Mouse (Mus musculus) frontal cortex, postnatal 10 days (tissue): ENCODE measurements around the gene Prpf6.

Experiments
- DNase-seq, 2 experiments: peaks; one replicate each; pipeline ENCODE4 v3.0.0; 2022; ENCODE audit warnings: low spot score in 2 of 2, mixed read lengths in 1 of 2

Prpf6 gene

DNA sequence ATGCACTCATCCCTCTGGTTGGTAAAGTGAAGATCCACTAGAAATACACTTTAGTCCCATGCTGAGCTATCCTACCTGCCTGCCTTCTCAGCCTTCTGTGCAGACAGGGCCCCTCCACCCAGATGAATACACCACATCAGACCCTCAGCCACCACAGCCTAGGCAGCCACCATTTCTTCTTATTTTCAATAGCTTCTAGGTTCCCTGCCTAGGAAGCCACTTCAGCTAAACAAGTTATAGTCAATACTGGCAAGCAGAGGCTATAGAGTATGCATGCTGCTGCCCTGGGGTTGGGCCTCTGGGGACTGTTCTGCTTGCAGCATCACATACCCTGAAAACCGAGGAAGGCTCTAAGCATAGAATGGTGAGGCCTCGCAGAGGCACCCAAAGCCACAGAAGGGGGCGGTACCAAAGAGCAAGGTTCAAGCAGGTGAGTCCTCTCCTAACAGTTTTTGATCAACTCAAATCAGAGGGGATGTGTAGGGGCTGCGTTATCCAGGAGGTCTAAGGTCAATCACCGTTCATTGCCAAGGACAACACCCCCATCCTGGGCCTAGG, at the start of gene Prpf6:
Gene Prpf6, plus strand, starts transcription at position 341 of the 558 bp plus-strand sequence.
- no peak for DNase-seq

GRCm38 (mm10) chr2:181546142-181546541, 45.5 kb upstream of the Prpf6 start:
- DNase-seq: no peak

- no peak for DNase-seq
Observed at GRCm38 (mm10) chr2:181548227-181548626, 43.4 kb upstream of the Prpf6 start.

- no peak for DNase-seq
Observed at GRCm38 (mm10) chr2:181548682-181549081, 43.0 kb upstream of the Prpf6 start.

DNA sequence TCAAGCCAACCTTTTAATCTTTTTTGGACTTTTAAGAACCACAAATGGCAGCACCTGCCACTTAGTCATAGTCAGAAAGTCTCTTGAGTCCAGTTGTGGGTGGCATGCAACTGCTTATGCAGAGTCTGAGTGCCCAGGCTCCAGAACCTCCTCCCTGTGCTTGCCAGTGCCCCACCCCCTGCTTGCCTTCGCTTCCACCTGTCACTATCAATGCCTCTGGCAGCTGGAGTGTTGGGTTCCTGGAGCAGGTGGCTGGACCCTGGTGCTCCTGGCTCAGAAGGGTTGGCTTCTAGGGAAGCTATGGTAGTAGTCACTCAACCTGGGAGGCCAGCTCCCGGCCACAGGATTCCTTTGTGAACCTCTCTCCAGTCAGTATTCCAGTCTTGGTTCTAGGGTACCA, 41.4 kb upstream of the Prpf6 start:
- DNase-seq: no peak

- DNase-seq: no peak
Observed at GRCm38 (mm10) chr2:181553772-181554171, 37.9 kb upstream of the Prpf6 start.

DNA sequence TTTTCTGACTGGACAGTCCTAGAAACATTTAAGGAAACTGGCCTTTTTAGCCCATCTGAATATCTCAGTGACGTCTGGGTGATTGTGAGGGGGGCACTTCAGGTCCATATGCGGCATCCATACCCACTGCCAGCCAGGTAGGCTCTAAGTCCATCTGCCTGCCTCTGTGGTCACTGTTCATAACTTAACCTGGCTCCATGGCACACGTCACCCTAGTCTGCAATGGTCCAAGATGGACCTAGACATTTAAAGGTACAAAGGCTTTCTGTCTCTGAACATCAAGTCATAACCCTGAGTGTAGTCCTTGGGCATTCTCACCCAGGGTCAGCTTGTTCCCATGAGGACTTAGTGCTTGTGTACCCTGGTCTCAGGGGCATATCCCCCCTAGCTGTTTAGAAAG, 24.3 kb upstream of the Prpf6 start:
- DNase-seq: no peak

DNA sequence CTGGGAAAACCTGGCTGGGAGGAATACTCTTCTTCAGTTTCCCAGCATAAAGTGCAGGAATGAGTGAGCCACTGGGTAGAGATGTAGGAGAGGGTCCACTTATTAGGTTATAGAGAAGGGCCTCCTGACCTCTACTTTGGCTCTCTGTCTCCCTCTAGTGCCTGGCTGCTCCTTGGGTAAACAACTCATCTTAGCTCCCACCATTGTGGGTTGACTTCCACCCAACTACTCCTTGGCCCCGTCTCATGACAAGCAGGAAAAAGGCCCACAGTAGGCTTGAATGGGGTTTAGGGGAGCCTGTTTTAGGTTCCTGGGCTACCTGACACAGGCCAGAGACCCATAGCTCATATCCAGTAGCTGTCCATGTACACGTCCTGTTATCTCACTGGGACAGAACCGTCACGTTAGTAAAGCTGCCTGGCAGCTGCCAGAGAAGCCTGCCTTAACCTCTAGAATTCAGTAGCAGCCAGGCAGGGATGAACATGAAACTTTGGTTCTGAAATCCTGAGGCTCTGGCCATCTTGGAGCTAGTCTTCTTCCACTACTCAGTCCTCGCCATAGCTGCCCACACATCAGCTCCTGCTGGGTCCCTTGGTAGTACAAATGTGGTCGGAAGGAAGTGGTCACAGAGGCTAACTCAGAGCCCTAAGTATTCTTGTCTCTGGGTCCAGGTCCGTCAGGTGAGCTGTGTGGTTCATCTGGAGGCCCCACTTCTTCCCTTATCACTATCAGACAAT, 23.2 kb upstream of the Prpf6 start:
- DNase-seq: no peak

DNA sequence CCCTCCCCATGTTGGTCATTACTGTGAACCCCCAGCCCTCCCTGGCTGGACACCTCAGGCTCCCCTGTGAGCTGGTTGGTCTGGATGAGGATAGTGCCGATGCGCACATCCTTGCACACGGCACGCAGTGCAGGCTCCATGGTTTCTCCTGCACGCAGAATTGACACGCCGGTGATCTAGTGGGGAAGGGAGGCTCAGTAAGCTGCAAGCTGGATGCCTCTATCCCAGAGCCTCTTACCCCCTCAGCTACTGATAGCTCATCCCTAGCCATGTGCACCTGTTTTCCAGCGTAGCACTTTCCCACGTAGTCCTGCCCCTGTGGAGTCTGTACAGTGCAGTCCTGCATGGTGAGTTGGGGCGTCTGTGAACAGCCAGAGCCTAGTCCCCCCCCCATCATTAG, 21.8 kb upstream of the Prpf6 start:
- DNase-seq: no peak

DNA sequence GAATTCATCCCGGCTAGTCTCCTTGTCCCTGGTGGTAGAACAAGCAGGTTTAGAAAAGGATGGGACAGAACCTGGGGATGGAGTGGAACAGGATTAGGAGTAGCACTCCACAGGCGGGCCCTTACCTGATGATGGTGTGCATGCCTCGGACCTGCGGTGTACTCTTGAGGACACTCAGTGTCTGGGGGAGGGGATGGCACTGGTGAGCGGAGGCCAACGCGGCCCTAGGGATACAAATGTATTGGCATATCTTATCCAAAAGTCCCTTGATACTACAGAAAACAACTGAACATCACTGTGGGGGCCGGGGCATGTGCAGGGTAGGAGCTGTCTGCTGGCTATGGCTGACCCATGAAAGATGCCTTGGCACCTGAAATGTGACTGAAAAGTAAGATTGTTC, 21.3 kb upstream of the Prpf6 start:
- DNase-seq: no peak

- peak in 1 of 2 experiments; percentile 6 for DNase-seq
Observed at GRCm38 (mm10) chr2:181570921-181571595, 20.6 kb upstream of the Prpf6 start.

GRCm38 (mm10) chr2:181571941-181572670, 19.6 kb upstream of the Prpf6 start:
- peak in 1 of 2 experiments; percentile 5 for DNase-seq

DNA sequence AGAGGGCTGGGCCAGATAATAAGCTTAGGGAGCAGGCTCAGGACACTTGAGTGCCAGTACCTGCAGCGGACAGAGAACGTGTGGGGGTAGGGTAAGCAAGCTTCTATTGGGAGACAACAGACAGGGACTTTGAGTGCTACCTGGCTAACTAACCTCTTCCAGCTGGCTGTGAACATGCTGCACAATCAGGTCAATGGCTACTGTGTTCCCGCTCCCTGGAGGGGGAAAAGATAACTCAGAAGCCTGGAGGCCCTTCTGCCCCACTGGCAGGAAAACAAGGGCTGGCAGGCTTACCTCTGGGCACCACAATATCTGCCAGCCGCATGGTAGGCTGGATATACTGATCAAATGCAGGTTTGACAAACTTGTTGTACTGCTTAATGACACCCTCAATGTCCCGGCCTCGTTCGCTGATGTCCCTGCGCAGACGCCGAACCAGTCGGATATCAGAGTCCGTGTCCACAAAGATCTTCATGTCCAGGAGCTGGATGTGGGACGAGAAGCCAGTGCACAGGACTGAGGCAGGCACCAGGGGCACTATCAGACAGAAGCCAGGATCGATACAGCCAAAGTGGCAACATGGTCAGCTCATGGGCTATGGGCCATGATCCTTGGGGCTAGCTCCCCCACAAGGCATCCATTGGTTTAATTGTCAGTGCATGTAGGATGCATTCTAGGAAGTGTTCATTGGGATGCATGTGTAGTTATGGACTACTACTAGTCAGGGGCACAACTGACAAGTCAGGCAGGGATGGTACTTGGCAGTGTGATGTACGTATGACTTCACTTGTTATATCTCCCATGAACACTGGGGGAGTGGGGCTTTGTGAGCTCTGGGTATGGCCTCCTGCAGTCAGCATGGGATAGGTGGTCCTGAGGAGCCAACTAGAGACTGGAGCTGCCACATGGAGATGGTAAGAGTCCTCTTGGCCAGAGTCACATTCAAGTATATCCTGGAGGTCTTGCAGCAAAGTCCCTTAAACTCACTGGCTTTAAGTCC, 18.4 kb upstream of the Prpf6 start:
- DNase-seq: no peak

DNA sequence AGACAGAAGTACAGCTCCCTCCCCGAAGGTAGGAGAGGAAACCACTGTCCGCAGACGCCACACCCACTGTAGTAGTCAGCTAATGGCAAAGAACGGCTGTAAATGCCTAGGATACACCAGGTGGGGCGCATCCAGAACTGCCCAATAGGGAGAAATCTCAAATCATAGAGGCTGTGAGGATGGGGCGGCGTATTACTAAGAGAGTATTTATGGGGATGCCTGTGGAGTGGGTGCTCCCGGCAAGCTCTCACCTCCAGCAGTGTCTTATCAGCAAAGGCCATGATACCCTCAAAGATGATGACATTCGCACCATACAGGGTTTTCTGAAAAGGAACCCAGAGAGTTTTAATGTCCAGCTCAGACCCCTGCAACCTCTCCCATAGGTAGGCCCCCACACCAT, 17.7 kb upstream of the Prpf6 start:
- DNase-seq: no peak

- DNase-seq: peak in 1 of 2 experiments; percentile 3
Observed at GRCm38 (mm10) chr2:181574921-181575545, 16.6 kb upstream of the Prpf6 start.

DNA sequence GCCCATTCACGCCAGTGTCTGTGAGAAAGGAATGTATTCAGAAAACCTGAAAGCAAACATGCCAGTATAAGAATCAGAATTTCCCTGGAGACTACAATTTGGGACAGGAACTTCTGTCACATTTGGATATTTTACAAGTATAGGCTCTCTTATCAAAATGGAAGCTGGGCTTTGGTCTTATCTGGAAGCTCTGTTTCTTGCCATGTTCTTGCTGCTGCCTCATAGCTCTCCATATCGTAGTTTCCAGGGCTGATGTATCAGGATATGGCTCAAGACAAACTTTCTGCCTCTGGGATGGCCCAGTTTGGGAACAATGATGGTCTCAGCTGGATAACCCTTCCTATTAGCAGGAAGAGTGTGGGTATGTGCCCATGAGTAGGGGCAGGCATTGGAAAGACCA, 15.1 kb upstream of the Prpf6 start:
- no peak for DNase-seq

GRCm38 (mm10) chr2:181577126-181577525, 14.5 kb upstream of the Prpf6 start:
- no peak for DNase-seq

- DNase-seq: peak in 1 of 2 experiments; percentile 3
Observed at GRCm38 (mm10) chr2:181577981-181578581, 13.6 kb upstream of the Prpf6 start.

DNA sequence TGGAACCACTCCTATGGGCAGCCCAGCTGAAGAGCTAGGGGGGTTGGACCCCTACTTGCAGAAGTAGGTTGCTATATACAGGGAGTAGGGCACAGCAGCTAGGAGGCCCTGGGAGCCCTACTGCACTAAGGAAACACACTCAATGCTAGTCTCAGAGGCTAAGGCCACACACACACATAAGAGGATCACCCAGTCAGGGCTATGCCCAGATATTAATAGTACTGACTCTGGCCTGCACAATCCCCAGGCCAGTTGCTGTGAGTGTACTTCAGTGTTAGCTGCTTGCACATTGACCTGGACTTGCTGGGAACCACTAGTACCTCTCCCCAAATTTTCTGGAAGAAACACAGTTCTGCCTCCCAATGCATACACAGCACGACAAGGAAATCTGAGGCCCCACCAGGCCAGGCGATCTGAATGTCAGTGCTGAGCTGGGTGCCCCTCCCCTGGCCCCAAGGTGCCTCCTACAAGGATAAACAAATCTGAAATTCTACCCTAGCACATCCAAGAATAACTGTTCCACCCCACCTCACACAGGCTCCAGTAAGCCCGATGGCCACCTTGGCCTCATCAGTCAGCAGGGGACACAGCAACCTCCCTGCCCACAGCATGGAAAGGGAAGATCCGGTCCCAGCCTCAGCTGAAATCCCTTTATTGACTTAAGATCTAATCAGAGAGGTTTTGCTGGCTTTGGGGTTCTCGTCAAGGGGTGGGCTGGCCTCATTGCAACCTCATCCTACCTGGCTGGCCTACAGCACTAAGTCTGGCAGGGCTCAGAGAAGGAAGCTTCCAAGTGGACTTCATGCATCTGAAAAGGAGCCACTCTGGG, 12.7 kb upstream of the Prpf6 start:
- DNase-seq: peak; percentile 3 to 6
